ENCODE assay signal across 9 mouse cellular contexts in the genomic region with DNA sequence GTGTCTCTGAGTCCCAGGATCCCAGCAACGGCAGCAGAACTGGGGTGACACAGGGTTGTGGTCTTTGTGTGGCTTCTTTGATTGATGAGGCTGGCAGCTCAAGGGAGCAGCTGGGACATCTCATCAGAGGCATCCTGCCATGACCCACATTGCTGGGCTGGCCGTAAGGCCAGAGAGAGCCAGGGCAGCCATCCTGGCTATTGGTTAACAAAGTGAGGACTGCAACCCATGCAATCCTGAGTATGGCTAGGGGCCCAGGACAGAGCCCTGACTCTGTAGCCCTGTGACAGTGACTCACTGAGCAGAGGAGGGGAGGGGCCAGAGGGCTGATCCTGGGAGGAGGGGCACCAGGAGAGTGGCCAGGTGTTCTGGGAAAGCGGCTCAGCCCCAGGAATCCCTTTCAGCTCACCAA. TPM values are rescaled to one million over a fixed set of nuclear protein-coding genes. Genes with fewer than 3 reads are reported as not detected.
DNase-seq lines count a peak whose midpoint lies in the region; ATAC-seq and TF ChIP-seq lines count a peak whose summit lies in the region.
"Had no signal": no experiment of that assay in that cellular context is flagged by ENCODE, and none has a peak within 500 bp of the region (broad histone marks: within the 10 kb centered on the region; RNA-seq: fewer than 3 reads in every experiment).

No protein-coding gene starts in this region.

- WGBS in neural tube, embryonic 15.5 days, result 17% methylated on average over 3 of the region's 3 CpGs
- 12% methylated on average over 3 of the region's 3 CpGs for WGBS in hindbrain, embryonic 12.5 days
- WGBS in liver, embryonic 11.5 days, result 29% methylated on average over 3 of the region's 3 CpGs
- 39% methylated on average over 3 of the region's 3 CpGs for WGBS in stomach, postnatal 0 days

- H3K4me3 ChIP-seq in neural tube, embryonic 15.5 days (replicated peaks), result no peak overlapping the region
- no peak overlapping the region for H3K4me3 ChIP-seq in hindbrain, embryonic 12.5 days
- no peak overlapping the region for H3K4me3 ChIP-seq in liver, embryonic 11.5 days (ENCODE audit: low read depth, low read length)
- no peak overlapping the region for H3K4me3 ChIP-seq in stomach, postnatal 0 days (ENCODE audit: low read depth, low read length)
- H3K4me3 ChIP-seq: midbrain, embryonic 12.5 days had no signal

- ATAC-seq in neural tube, embryonic 15.5 days (ENCODE audit: low FRiP score), result no peak
- peak; percentile 40; the same call in 1 of the 2 replicates for ATAC-seq in hindbrain, embryonic 12.5 days (ENCODE audit: low FRiP score)
- ATAC-seq in liver, embryonic 11.5 days (replicated peaks; ENCODE audit: low FRiP score), result 0 out of 2 replicates have a peak, but pooled peaks have one; percentile 34
- 0 out of 2 replicates have a peak, but pooled peaks have one; percentile 40 for ATAC-seq in stomach, postnatal 0 days (ENCODE audit: low FRiP score, low TSS enrichment)
- ATAC-seq in megakaryocyte-erythroid progenitor cell, adult 5-6 weeks (replicated peaks; ENCODE audit: low FRiP score, low TSS enrichment, poor library complexity, severe bottlenecking), result no peak

- TF ChIP-seq CTCF in stomach, postnatal 0 days (IDR thresholded peaks at IDR 0.05; ENCODE audit: low read depth), result no peak

- no peaks in the 10 kb centered on the region for H3K27me3 ChIP-seq in neural tube, embryonic 15.5 days (replicated peaks)
- peaks cover 20% of the 10 kb centered on the region; the same call in 1 of the 2 replicates for H3K27me3 ChIP-seq in hindbrain, embryonic 12.5 days
- peaks cover 9% of the 10 kb centered on the region; the same call in 1 of the 2 replicates for H3K27me3 ChIP-seq in liver, embryonic 11.5 days (replicated peaks; ENCODE audit: control insufficient read depth, insufficient read depth, low read length)
- no peaks in the 10 kb centered on the region for H3K27me3 ChIP-seq in stomach, postnatal 0 days (ENCODE audit: control insufficient read depth, insufficient read depth, low read length)

- no peak overlapping the region for H3K27ac ChIP-seq in neural tube, embryonic 15.5 days (replicated peaks)
- H3K27ac ChIP-seq in hindbrain, embryonic 12.5 days, result peak overlapping the region; percentile 40; the same call in 1 of the 2 replicates
- H3K27ac ChIP-seq in liver, embryonic 11.5 days (ENCODE audit: low read depth, low read length), result no peak overlapping the region
- no peak overlapping the region for H3K27ac ChIP-seq in stomach, postnatal 0 days (replicated peaks)
- H3K27ac ChIP-seq: midbrain, embryonic 12.5 days had no signal

- peak; percentile 34 for DNase-seq in neural tube, embryonic 10.5 days (ENCODE audit: extremely low spot score, low spot score)
- no peak for DNase-seq in liver, embryonic 11.5 days (ENCODE audit: low spot score)
- peak; percentile 23 for DNase-seq in stomach, postnatal 0 days (ENCODE audit: low spot score)
- no peak for DNase-seq in c-Kit-positive CD71-positive TER-119-positive erythroid progenitor cells, embryonic 14.5 days (ENCODE audit: low spot score)
- no peak for DNase-seq in left cerebral cortex, adult 9 months (ENCODE audit: low spot score in 2 of 2)

- no peak overlapping the region for H3K4me2 ChIP-seq in neural tube, embryonic 15.5 days
- no peak overlapping the region for H3K4me2 ChIP-seq in hindbrain, embryonic 12.5 days (replicated peaks)
- no peak overlapping the region for H3K4me2 ChIP-seq in liver, embryonic 11.5 days
- H3K4me2 ChIP-seq in stomach, postnatal 0 days (replicated peaks; ENCODE audit: low read depth), result no peak overlapping the region
- H3K4me2 ChIP-seq: midbrain, embryonic 12.5 days had no signal

- H3K36me3 ChIP-seq in neural tube, embryonic 15.5 days, result no peaks in the 10 kb centered on the region
- no peaks in the 10 kb centered on the region for H3K36me3 ChIP-seq in hindbrain, embryonic 12.5 days
- no peaks in the 10 kb centered on the region for H3K36me3 ChIP-seq in liver, embryonic 11.5 days (ENCODE audit: control insufficient read depth, insufficient read depth, low read length)
- no peaks in the 10 kb centered on the region for H3K36me3 ChIP-seq in stomach, postnatal 0 days (ENCODE audit: control insufficient read depth, insufficient read depth, low read length)
- H3K36me3 ChIP-seq: midbrain, embryonic 12.5 days had no signal

- TF ChIP-seq EP300 in stomach, postnatal 0 days (optimal IDR thresholded peaks at IDR 0.05), result no peak

- no peak overlapping the region for H3K9ac ChIP-seq in neural tube, embryonic 15.5 days (replicated peaks)
- H3K9ac ChIP-seq in hindbrain, embryonic 12.5 days, result no peak overlapping the region
- H3K9ac ChIP-seq in liver, embryonic 11.5 days (ENCODE audit: low read depth, low read length), result no peak overlapping the region
- H3K9ac ChIP-seq in stomach, postnatal 0 days (ENCODE audit: low read length), result no peak overlapping the region
- H3K9ac ChIP-seq: midbrain, embryonic 12.5 days had no signal

- H3K9me3 ChIP-seq in neural tube, embryonic 15.5 days (replicated peaks), result no peaks in the 10 kb centered on the region
- H3K9me3 ChIP-seq in hindbrain, embryonic 12.5 days (replicated peaks), result no peaks in the 10 kb centered on the region
- no peaks in the 10 kb centered on the region for H3K9me3 ChIP-seq in liver, embryonic 11.5 days (ENCODE audit: control insufficient read depth, low read length)
- no peaks in the 10 kb centered on the region for H3K9me3 ChIP-seq in stomach, postnatal 0 days (ENCODE audit: control insufficient read depth, low read length)
- H3K9me3 ChIP-seq: midbrain, embryonic 12.5 days had no signal

- peaks cover 17% of the 10 kb centered on the region for H3K4me1 ChIP-seq in neural tube, embryonic 15.5 days
- peaks cover 13% of the 10 kb centered on the region; the same call in 1 of the 2 replicates for H3K4me1 ChIP-seq in hindbrain, embryonic 12.5 days
- H3K4me1 ChIP-seq in liver, embryonic 11.5 days (replicated peaks; ENCODE audit: control insufficient read depth, insufficient read depth, low read length), result 0 out of 2 replicates have a peak, but pooled peaks cover 2% of the 10 kb centered on the region
- no peaks in the 10 kb centered on the region for H3K4me1 ChIP-seq in stomach, postnatal 0 days (replicated peaks; ENCODE audit: control insufficient read depth, insufficient read depth)

RNA-seq across cellular contexts. Expression of gene Stra6l, which starts 3.2 kb away (rescaled TPM):
- polyA plus RNA-seq in neural tube, embryonic 15.5 days (2015; fragmentation: Nextera tagmentation; extraction: Ambion mirVana), result 0.50 and 1.1 TPM in 2 replicates
- polyA plus RNA-seq in hindbrain, embryonic 12.5 days (2016; fragmentation: Nextera tagmentation; extraction: Ambion mirVana), result 0.43 and 0.64 TPM in 2 replicates
- polyA plus RNA-seq in liver, embryonic 11.5 days (2014; fragmentation: Nextera tagmentation; extraction: Ambion mirVana), result 2.5 and 3.1 TPM in 2 replicates
- 0.05 and 0.16 TPM in 2 replicates for polyA plus RNA-seq in stomach, postnatal 0 days (2015; fragmentation: Nextera tagmentation; extraction: Ambion mirVana)
- not detected in 2 replicates for total RNA-seq in megakaryocyte-erythroid progenitor cell, adult 5-6 weeks (2014; fragmentation: Nextera tagmentation)
- total RNA-seq in megakaryocyte-erythroid progenitor cell, adult 5-6 weeks (2017), result not detected in 2 replicates

RNA-seq across cellular contexts. Expression of gene Igfbpl1, which starts 24.9 kb away (rescaled TPM):
- 14.2 and 24.7 TPM in 2 replicates for polyA plus RNA-seq in neural tube, embryonic 15.5 days (2015; fragmentation: Nextera tagmentation; extraction: Ambion mirVana)
- polyA plus RNA-seq in hindbrain, embryonic 12.5 days (2016; fragmentation: Nextera tagmentation; extraction: Ambion mirVana), result 47.2 and 48.7 TPM in 2 replicates
- 0.26 and 0.40 TPM in 2 replicates for polyA plus RNA-seq in liver, embryonic 11.5 days (2014; fragmentation: Nextera tagmentation; extraction: Ambion mirVana)
- 0.08 and 0.17 TPM in 2 replicates for polyA plus RNA-seq in stomach, postnatal 0 days (2015; fragmentation: Nextera tagmentation; extraction: Ambion mirVana)
- total RNA-seq in megakaryocyte-erythroid progenitor cell, adult 5-6 weeks (2014; fragmentation: Nextera tagmentation), result not detected in 2 replicates
- not detected in 2 replicates for total RNA-seq in megakaryocyte-erythroid progenitor cell, adult 5-6 weeks (2017)

RNA-seq across cellular contexts. Expression of gene Ccdc180, which starts 38.5 kb away (rescaled TPM):
- polyA plus RNA-seq in neural tube, embryonic 15.5 days (2015; fragmentation: Nextera tagmentation; extraction: Ambion mirVana), result 0.27 and 0.38 TPM in 2 replicates
- polyA plus RNA-seq in hindbrain, embryonic 12.5 days (2016; fragmentation: Nextera tagmentation; extraction: Ambion mirVana), result 0.31 and 1.2 TPM in 2 replicates
- polyA plus RNA-seq in liver, embryonic 11.5 days (2014; fragmentation: Nextera tagmentation; extraction: Ambion mirVana), result 0.04 and 0.10 TPM in 2 replicates
- 0.22 and 0.24 TPM in 2 replicates for polyA plus RNA-seq in stomach, postnatal 0 days (2015; fragmentation: Nextera tagmentation; extraction: Ambion mirVana)
- 0.96 TPM in 1 of 2 replicates, not detected in the other for total RNA-seq in megakaryocyte-erythroid progenitor cell, adult 5-6 weeks (2014; fragmentation: Nextera tagmentation)
- total RNA-seq in megakaryocyte-erythroid progenitor cell, adult 5-6 weeks (2017), result not detected in 2 replicates
- polyA plus RNA-seq: midbrain, embryonic 12.5 days had no signal

RNA-seq across cellular contexts. Expression of gene Aldh1b1, which starts 52.8 kb away (rescaled TPM):
- 18.7 and 36.7 TPM in 2 replicates for polyA plus RNA-seq in neural tube, embryonic 15.5 days (2015; fragmentation: Nextera tagmentation; extraction: Ambion mirVana)
- 7.4 and 7.6 TPM in 2 replicates for polyA plus RNA-seq in hindbrain, embryonic 12.5 days (2016; fragmentation: Nextera tagmentation; extraction: Ambion mirVana)
- polyA plus RNA-seq in liver, embryonic 11.5 days (2014; fragmentation: Nextera tagmentation; extraction: Ambion mirVana), result 10.5 and 13.0 TPM in 2 replicates
- 6.8 and 7.5 TPM in 2 replicates for polyA plus RNA-seq in stomach, postnatal 0 days (2015; fragmentation: Nextera tagmentation; extraction: Ambion mirVana)
- not detected in 2 replicates for total RNA-seq in megakaryocyte-erythroid progenitor cell, adult 5-6 weeks (2014; fragmentation: Nextera tagmentation)
- 0.75 and 3.8 TPM in 2 replicates for total RNA-seq in megakaryocyte-erythroid progenitor cell, adult 5-6 weeks (2017)

Comparison
In these comparisons a context has a peak if more than half of its experiments do, and no peak if none do; other contexts are left out.
1. DNase-seq: peak in neural tube, embryonic 10.5 days (single experiment) and stomach, postnatal 0 days (single experiment); none in liver, embryonic 11.5 days (single experiment), c-Kit-positive CD71-positive TER-119-positive erythroid progenitor cells, embryonic 14.5 days (single experiment) and left cerebral cortex, adult 9 months (0 of 2).
2. ATAC-seq: peak in hindbrain, embryonic 12.5 days (single experiment), liver, embryonic 11.5 days (single experiment) and stomach, postnatal 0 days (single experiment); none in neural tube, embryonic 15.5 days (single experiment) and megakaryocyte-erythroid progenitor cell, adult 5-6 weeks (single experiment).
3. RNA of gene Igfbpl1, which starts 24.9 kb away (polyA plus RNA-seq): 47.2 to 48.7 TPM in hindbrain, embryonic 12.5 days and 14.2 to 24.7 TPM in neural tube, embryonic 15.5 days; 0.26 to 0.40 TPM in liver, embryonic 11.5 days and 0.08 to 0.17 TPM in stomach, postnatal 0 days; every median in the first group is over 10 times any median in the second.